Mouse (Mus musculus): Measurements from ENCODE around the gene Ints6l.

Gene Ints6l

DNA sequence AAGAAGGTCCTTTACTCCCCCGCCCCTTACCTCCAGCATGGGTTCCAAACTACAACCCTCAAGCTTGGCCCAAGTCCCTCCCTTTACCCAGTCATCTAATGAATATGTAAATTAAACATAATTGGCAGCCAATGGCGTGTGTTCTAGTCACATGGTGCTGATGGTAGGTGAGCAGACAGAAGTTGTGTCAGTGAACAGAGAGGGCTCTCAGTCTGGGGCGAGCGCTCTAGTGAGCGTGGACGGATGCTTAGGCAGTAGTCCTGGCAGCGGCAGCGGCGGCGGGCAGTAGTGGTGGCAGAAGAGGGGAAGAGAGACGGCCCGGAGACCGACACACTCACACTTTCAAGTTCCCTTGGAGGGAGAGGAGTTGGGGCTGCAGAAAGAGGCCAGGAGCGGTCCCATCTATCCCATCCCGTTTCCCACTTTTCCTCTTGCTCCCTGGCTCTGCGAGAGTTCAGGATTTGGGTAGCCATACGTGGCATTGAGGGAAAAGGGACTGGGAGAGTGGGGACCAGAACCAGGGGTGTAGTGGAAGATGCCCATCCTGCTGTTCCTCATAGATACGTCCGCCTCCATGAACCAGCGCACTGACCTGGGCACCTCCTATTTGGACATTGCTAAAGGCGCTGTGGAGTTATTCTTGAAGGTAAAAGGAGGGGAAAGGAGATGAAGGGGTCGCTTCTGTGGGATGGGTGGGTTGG, at the start of gene Ints6l:
TSS of gene Ints6l (plus strand) at position 187 of the 701 bp plus-strand sequence.
- DNase-seq (ENCODE audit: low spot score in 2 of 2) = peak; percentile 74 to 83

- no peak for DNase-seq (ENCODE audit: low spot score in 2 of 2)
These were observed 49.2 kb upstream of the Ints6l start for GRCm38 (mm10) chrX:56405482-56405881.

DNA sequence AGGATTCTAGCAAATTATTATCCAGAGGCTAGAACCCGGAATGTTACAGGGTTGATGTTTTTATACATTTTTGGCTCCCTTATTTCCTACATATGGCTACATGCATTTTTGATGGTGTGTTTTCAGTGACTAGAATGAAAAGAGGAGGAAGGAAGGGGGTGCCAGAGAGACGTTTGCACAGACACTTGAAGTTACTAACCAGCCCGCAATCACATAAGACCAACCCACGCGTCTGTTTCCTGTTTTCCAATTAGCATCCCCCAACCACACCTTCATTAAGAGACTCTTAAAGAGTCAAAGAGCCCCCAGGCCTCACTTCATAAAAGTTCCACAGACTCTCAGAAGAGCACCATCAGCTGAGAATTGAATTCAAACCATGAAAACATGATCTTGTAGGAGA, 48.5 kb upstream of the Ints6l start:
- no peak for DNase-seq (ENCODE audit: low spot score in 2 of 2)

- DNase-seq (ENCODE audit: low spot score in 2 of 2) = no peak
These were observed 38.4 kb upstream of the Ints6l start for GRCm38 (mm10) chrX:56416277-56416676.

- no peak for DNase-seq (ENCODE audit: low spot score in 2 of 2)
These were observed 37.1 kb upstream of the Ints6l start for GRCm38 (mm10) chrX:56417541-56417940.

DNA sequence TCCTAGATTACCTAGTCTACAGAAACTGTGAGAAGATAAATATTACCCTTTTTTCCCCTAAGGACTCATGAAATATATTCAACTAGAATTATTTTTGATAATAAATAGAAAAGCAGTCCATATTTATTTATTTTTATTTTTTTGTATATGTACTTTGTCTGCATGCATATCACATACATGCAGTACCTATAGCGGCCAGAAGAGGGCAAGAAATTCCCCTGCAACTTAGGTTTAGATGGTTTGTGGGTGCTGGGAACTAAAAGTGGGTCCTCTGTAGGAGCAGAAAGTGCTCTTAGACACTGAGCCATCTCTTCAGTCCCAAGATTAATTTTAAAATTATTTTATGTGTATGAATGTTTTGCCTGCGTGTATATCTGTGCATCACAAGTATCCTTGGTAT, 24.1 kb upstream of the Ints6l start:
- no peak for DNase-seq (ENCODE audit: low spot score in 2 of 2)

DNA sequence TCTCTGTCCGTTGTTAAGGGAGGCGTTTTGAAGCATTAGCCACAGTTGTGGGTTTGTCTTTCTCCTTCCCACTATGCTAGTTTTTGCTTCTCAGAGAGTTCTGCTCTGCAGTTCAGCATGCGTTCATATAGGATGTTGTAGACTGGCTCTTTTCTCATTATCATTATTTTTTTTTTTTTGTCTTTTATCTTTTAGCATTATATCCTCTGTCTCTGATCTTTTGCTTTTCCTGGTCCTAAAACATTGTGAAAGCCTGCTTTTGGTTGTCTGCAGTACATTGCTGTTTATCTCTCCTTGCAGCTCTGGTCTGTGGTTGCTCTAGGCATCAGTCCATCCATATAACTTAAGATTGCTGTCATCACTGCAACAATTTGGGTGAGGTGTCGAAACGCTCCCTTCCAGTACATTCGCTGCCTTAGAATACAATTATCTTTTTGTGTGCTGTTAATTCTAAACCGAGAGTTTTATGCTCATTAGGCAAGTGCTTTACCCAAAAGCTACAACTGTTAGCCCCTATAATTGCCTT, 18.8 kb upstream of the Ints6l start:
- DNase-seq (ENCODE audit: low spot score in 2 of 2) = no peak

DNA sequence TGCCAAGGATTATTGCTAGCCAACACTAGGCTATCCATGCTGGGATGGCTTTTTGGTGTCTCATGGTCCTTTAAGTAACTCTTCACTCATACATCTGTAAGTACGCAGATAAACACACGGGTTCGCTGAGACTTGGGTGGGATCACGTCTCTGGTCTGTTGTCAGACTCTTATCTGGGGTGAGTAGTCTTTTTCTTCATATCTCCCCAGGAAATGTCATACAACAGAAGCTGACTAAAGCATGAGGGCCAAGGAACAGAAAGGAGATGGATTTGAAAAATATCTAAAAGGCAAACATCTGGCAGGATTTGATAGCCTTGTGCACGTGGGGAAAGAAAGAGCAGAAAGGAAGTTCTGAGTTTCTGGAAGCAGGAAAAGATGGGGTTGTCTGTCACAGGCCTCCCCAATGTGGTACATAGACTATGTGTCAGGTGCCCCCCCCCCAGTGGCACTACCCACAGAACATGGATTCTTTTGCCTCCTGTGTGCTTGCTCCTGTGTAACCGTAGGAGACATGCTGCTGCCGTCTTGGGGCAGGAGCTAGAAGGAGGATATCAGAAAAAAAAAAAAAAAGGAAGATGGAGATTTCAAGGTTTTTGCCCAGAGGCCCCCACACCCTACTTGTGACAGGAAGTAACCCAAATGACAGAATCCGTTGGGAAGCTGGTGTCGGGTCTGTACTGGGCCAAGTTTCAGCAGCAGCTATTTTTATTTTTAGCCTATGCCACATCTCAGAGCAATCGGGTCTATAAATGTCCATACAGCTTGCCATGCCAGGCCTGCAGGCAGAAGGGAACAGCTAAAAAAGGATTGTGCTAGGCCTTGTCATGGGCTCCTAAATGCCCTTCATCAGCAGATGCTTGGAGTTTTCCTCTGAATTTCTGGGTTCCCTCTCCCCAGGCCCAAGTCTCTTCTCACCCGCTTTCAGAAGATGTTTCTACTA, 7.9 kb upstream of the Ints6l start:
- peak in 1 of 2 experiments; percentile 22 for DNase-seq (ENCODE audit: low spot score in 2 of 2)

- DNase-seq (ENCODE audit: low spot score in 2 of 2) = no peak
These were observed 7.1 kb upstream of the Ints6l start, which contains the start of gene Gm2174 for GRCm38 (mm10) chrX:56447524-56448015. Gene Gm2174 (plus strand): TSS chrX:56447965.

DNA sequence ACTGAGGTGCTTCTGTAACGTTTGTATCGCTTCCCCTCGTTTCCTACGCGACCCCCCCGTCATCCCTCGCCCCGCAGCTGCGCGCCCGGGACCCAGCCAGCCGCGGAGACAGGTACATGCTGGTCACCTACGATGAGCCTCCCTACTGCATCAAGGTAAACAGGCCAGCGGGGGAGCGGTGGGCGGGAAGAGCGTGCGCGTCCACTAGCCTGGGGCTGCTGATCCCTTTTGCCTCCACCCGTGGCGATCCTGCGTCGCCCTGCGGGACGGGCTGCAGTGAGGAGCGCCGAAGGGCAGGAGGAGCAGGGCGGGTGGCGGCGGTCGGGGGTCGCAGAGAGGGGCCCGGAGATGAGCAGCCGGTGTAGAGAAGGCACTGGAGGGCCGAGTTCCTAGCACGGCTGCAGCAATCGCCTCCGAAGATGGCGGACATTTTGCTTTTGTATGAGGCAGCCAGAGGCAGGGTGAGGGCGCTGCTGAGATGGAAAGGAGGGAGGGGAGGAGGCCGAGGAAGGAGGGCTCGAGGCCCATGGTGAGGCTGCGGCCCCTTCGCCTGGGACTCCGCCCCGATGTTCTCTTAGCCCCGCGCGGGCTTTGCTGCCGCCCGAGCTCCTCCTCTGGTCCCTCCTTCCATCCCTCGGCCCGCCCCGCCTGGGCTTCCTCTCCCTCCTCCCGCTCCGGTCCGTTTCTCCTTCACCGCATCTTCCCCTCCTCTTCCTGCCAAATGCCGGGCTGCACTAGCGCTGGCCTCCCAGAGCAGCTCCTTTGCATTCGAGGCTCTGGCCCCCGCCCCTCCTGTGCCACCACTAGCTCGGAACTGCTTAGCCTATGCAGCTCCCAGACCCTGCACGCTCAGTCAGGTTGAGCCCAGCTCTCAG, 952 bp downstream of the Ints6l start:
- peak; percentile 81 to 87 for DNase-seq (ENCODE audit: low spot score in 2 of 2)

DNA sequence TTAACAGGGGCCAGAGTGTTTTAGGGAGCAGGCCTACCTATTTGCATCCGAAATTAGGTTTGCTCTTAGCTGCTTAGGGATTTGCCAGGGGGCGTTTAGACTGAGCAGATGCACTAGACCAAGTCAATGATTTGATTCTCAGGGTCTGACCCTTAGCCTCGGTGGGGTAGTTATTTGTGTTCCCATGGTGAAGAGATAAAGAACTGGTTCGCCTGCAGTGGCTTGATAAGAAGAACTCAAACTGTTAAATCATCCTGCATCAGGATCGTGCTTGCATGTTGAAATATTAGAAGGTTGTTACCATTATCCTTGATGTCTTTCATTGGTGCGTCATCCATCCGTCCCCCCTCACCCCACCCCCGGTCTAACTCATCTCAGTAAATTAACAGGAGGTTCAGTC, 1.7 kb downstream of the Ints6l start:
- DNase-seq (ENCODE audit: low spot score in 2 of 2) = no peak

- no peak for DNase-seq (ENCODE audit: low spot score in 2 of 2)
These were observed 7.6 kb downstream of the Ints6l start for GRCm38 (mm10) chrX:56462020-56462933.

DNA sequence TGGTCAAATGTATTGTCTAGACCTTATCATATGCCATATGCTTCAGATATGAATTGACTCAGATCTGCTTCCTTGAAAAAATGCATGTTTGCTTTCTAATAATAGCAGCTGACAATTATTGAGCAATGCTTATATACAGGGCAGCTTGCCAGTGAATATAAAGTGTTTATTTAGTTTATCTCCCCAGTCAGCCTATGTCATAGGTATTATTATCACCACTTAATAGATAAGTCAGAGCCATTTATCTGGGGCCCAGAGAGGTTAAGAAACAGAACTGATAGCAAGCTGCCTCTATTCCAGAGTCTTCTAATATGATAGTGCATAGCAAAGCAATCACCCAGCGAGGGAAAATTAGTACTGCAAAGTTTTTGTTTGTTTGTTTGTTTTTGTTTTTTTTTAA, 10.2 kb downstream of the Ints6l start:
- DNase-seq (ENCODE audit: low spot score in 2 of 2) = no peak

DNA sequence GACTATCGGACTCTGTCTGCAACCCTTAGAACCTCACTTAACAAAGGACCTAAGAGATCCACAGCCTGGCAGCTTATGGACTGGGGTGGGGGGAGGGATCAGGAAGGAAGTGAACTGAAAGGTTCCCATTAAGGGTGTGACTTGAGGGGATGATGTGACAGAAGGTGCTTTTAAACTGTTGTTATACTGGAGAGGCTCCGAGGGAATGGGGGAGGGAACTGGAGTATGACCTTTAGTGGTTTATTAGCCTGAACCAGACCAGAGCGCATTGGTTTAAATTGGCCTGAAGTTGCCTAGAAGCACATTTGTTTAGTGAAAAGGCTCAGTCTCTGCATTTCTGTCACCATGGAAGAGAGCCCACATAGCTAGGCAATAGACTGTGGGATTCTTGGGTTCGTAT, 13.0 kb downstream of the Ints6l start:
- no peak for DNase-seq (ENCODE audit: low spot score in 2 of 2)

GRCm38 (mm10) chrX:56468422-56468821, 13.8 kb downstream of the Ints6l start:
- no peak for DNase-seq (ENCODE audit: low spot score in 2 of 2)

DNA sequence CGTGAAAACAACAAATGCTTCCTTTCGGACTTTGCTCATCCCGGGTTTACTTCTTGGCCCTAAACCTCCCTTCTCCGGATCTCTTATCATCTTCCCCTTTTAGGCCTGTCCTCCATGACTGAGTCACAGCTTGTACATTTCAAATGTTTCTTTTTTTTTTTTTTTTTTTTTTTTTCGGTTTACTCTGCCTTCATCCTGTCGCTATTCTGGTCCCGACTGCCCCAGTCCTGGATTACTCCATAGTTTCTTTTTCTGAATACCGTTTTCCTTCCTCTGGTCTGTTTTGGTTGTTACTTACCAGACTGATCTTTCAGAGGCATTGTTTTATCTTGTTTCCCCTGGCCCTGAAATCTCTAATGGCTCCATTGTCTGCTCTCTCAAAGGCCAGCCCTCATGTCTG, 19.4 kb downstream of the Ints6l start:
- DNase-seq (ENCODE audit: low spot score in 2 of 2) = no peak

DNA sequence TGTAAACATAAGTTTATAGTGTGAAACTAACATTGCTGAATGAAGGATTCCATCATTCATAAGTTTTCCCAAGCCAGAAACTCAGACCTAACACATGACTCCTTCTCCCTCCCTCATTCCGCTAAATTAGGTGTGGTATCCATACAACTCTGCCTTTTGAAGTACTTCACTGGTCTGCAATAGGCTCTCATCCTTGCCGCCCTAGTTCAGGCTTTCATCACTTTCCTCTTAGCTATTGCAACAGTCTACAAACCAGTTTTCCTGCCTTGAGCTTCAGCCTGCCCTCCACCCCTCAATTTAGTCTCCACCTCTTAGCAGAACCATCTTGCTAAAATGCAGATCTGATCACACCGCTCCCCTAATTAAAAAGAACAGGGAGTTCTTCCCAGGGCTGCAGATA, 22.9 kb downstream of the Ints6l start:
- no peak for DNase-seq (ENCODE audit: low spot score in 2 of 2)

GRCm38 (mm10) chrX:56481906-56482305, 27.2 kb downstream of the Ints6l start:
- DNase-seq (ENCODE audit: low spot score in 2 of 2) = no peak

GRCm38 (mm10) chrX:56489758-56490157, 35.1 kb downstream of the Ints6l start:
- peak; percentile 11 to 76 for DNase-seq (ENCODE audit: low spot score in 2 of 2)

DNA sequence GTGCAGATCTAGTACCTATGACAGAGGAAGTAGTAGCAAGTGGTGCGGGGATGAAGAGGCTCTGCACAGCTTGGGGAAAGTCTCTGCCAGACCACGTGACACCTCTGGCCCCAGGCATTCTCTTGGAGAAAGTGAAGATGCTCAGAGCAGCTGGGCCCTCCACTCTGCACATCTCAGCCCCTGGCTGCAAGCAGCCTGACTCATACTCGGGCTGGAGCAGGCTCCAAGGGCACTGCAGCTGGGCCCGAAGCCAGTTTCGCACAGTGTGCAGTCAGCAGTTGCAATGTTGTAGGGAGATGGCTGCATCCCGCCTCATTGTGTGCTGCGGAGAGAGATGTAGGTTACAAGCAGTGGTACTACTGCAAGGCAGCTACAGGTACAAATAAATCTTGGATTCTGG, 42.6 kb downstream of the Ints6l start:
- DNase-seq (ENCODE audit: low spot score in 2 of 2) = no peak

All from left cerebral cortex, adult 9 months (tissue).